Mouse (Mus musculus) ES-E14 (cell line): ENCODE results near the gene Pigq. TPM values are rescaled to one million over a fixed set of nuclear protein-coding genes. Genes with fewer than 3 reads are reported as not detected.

Source experiments
- DNase-seq: peaks from one replicate; pipeline ENCODE4 v3.0.0-alpha.2; 2013; ENCODE audit warnings: low read depth, low spot score
- H3K27ac ChIP-seq: 2 replicates; pipeline ENCODE4 v1.5.1; 2012; ENCODE audit warnings: low read depth, mild to moderate bottlenecking, low read length, moderate library complexity, mixed read lengths; ENCODE audit not compliant: poor library complexity, insufficient read depth, severe bottlenecking
- H3K36me3 ChIP-seq: 2 replicates; pipeline ENCODE4 v1.6.1; 2012; ENCODE audit warnings: mild to moderate bottlenecking, low read length, moderate library complexity, mixed read lengths; ENCODE audit not compliant: control insufficient read depth, poor library complexity, insufficient read depth, severe bottlenecking
- H3K4me1 ChIP-seq, 2 experiments: fragments of 150-350 bp in 1 of 2; sonication (generic) in 1 of 2; 2 replicates each; pipeline ENCODE4 v1.6.1; 2012; ENCODE audit warnings: low read length in 2 of 2, mild to moderate bottlenecking in 1 of 2, mixed read lengths in 1 of 2; ENCODE audit not compliant: control insufficient read depth in 2 of 2, insufficient read depth in 2 of 2, poor library complexity in 1 of 2
- H3K4me3 ChIP-seq, 2 experiments: fragments of 150-350 bp in 1 of 2; sonication (generic) in 1 of 2; 2 replicates each; pipeline ENCODE4 v1.5.1; 2012; ENCODE audit warnings: low read length in 2 of 2, low read depth in 1 of 2, mild to moderate bottlenecking in 1 of 2, mixed read lengths in 1 of 2; ENCODE audit not compliant: insufficient read depth in 1 of 2, poor library complexity in 1 of 2, severe bottlenecking in 1 of 2
- H3K9ac ChIP-seq: 2 replicates; pipeline ENCODE4 v1.6.1; 2012; ENCODE audit warnings: low read depth, mild to moderate bottlenecking, low read length, mixed read lengths; ENCODE audit not compliant: poor library complexity, insufficient read depth, severe bottlenecking
- H3K9me3 ChIP-seq: fragments of 150-350 bp; sonication (generic); 2 replicates; pipeline ENCODE4 v1.6.1; 2012; ENCODE audit warnings: low read depth, mild to moderate bottlenecking, low read length; ENCODE audit not compliant: control insufficient read depth, insufficient read depth
- CHD2 ChIP-seq: IDR thresholded peaks from 2 replicates; pipeline ENCODE4 v1.6.1; 2014; ENCODE audit warnings: mild to moderate bottlenecking, low read depth, low read length, inconsistent platforms
- HCFC1 ChIP-seq: IDR thresholded peaks from 2 replicates; pipeline ENCODE4 v1.6.1; 2012; ENCODE audit warnings: low read length, inconsistent platforms, borderline replicate concordance; ENCODE audit not compliant: insufficient read depth
- MAFK ChIP-seq: IDR thresholded peaks from 2 replicates; pipeline ENCODE4 v1.6.1; 2014; ENCODE audit warnings: mild to moderate bottlenecking, low read depth, low read length, inconsistent platforms; ENCODE audit not compliant: insufficient read depth
- ZC3H11A ChIP-seq: IDR thresholded peaks from 2 replicates; pipeline ENCODE4 v1.6.1; 2012; ENCODE audit warnings: low read depth, mild to moderate bottlenecking, inconsistent platforms, low read length, borderline replicate concordance
- ZNF384 ChIP-seq: IDR thresholded peaks from 2 replicates; pipeline ENCODE4 v1.6.1; 2012; ENCODE audit warnings: low read depth, low read length, inconsistent platforms
- in situ Hi-C, 2 experiments: fragments of 600-800 bp; cut with MboI; formaldehyde crosslinking; loops; one replicate each; pipeline ENCODE4 v1.15.1; 2025; ENCODE audit warnings: low sequenced_read_pairs in 2 of 2, inconsistent platforms in 1 of 2; ENCODE audit not compliant: unreplicated experiment in 2 of 2
- total RNA-seq: library from RNA; depleted of rRNA; stranded (reverse); fragments of 300-350 nt; gene quantifications from 2 replicates; pipeline ENCODE4 v1.2.3, GENCODE M21; 2012

Pigq gene
- total RNA-seq, 1 experiment = 44.4 TPM

GRCm38 (mm10) chr17:25948051-25948450 lies 3.3 kb upstream of the Pigq start:
- no peak overlapping the region for H3K27ac ChIP-seq
- in situ Hi-C loops = no loop called here
- no peak for DNase-seq
- H3K9me3 ChIP-seq = no peaks in the 10 kb centered on the region
- no peak overlapping the region for H3K4me3 ChIP-seq
- peaks cover 0 to 12% of the 10 kb centered on the region in 2 experiments; a peak in 2 of 4 replicates for H3K4me1 ChIP-seq
- no peaks in the 10 kb centered on the region for H3K36me3 ChIP-seq
- TF ChIP-seq MAFK (no peak), CHD2 (no peak), ZNF384 (no peak)
- no peak overlapping the region for H3K9ac ChIP-seq

DNA sequence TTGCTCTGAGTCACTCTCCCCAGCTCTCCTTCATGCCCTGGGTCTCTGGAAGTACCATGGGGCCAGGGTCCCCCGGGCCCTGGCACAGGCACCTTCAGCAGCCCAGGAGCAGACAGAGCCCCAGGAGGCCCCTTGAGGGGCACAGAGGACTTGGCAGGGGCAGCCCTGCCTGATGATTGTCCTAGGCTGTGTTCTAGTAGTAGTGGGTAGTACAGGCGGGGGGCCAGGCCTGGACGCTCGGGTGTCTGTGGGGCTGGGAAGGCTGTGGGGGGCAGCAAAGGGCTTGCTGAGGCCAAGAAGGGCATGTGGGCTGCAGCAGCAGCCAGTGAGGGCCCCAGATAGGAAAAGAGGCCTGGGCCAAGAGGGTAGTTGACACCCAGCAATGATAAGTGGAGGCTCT lies 2.8 kb upstream of the Pigq start:
- Histone ChIP-seq H3K9me3 (no peaks in the 10 kb centered on the region), H3K4me1 (peaks cover 0 to 16% of the 10 kb centered on the region in 2 experiments; a peak in 2 of 4 replicates), H3K27ac (no peak overlapping the region), H3K9ac (no peak overlapping the region), H3K36me3 (no peaks in the 10 kb centered on the region), H3K4me3 (no peak overlapping the region)
- no peak for TF ChIP-seq CHD2
- no peak for TF ChIP-seq HCFC1
- TF ChIP-seq ZC3H11A = no peak
- no peak for DNase-seq
- in situ Hi-C loops = no loop called here

DNA sequence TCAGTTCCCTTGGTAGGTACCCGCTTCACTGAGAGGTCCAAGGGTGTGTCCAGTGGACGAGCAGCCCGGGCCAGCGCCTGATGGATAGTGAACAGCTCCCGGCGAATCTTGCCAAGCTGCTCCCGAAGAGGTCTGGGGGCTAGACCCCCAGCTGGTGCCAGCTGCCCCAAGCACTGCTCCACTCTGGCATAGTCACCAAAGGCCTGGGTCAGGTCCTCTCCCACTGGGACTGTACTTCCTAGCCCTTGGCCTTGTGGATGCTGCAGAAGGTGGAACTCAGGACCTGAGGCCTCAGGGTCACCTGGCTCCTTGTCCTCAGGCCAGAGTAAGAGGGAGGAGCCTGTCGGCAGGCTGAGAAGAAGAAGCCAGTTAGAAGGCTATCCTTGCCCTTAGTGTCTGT lies 2.2 kb upstream of the Pigq start:
- Histone ChIP-seq H3K4me3 (no peak overlapping the region), H3K27ac (no peak overlapping the region), H3K36me3 (no peaks in the 10 kb centered on the region), H3K9ac (no peak overlapping the region), H3K4me1 (peaks cover 0 to 19% of the 10 kb centered on the region in 2 experiments; a peak in 2 of 4 replicates), H3K9me3 (no peaks in the 10 kb centered on the region)
- in situ Hi-C loops = no loop called here
- TF ChIP-seq MAFK (no peak), CHD2 (no peak), ZC3H11A (no peak), ZNF384 (no peak), HCFC1 (no peak)
- no peak for DNase-seq

GRCm38 (mm10) chr17:25946349-25946748 lies 1.6 kb upstream of the Pigq start:
- Histone ChIP-seq H3K27ac (no peak overlapping the region), H3K4me1 (peaks cover 0 to 19% of the 10 kb centered on the region in 2 experiments; a peak in 2 of 4 replicates)

DNA sequence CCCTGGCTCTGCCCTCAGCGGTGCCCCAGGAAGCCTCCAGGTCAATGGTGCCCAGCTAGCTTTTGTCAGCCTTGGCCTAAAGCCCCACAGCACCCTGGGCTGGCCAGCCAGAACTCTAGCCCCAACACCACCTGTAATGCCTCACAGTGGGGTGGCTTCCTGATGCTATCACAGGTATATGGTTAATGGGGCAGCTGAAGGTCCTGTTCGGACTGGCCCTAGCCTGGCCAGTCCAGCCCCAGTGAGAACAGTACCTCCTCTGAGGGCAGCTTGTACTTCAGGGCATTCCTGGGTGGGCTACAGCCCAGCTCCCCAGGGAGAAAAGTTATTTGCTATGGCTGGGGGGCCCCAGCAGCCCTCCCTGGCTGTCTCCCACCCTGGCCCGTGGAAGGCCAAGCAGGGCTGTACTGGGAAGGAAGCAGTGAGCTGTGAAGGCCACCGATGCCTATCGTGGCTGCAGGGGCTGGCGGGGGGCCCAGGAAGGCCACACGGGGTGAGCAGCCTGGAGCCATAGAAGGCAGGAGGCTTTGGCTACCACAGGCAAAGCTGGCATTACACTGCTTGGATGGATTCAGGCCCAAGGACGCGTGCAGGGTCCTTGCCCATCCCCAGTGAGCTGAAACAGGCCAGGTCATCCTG lies 900 bp upstream of the Pigq start:
- Histone ChIP-seq H3K36me3 (no peaks in the 10 kb centered on the region), H3K9ac (no peak overlapping the region), H3K4me1 (peaks cover 2 to 21% of the 10 kb centered on the region in 2 experiments; a peak in 2 of 4 replicates), H3K27ac (no peak overlapping the region), H3K4me3 (no peak overlapping the region), H3K9me3 (no peaks in the 10 kb centered on the region)
- in situ Hi-C loops = no loop called here
- TF ChIP-seq ZC3H11A (no peak), HCFC1 (no peak), CHD2 (no peak), ZNF384 (no peak), MAFK (no peak)
- no peak for DNase-seq

More at GRCm38 (mm10) chr17:25946349-25946748, 1.6 kb upstream of the Pigq start:
- DNase-seq = no peak
- no peaks in the 10 kb centered on the region for H3K9me3 ChIP-seq
- no peak overlapping the region for H3K4me3 ChIP-seq
- no peak for TF ChIP-seq CHD2
- no peak for TF ChIP-seq MAFK
- TF ChIP-seq ZC3H11A = no peak
- no peak for TF ChIP-seq ZNF384
- no peak for TF ChIP-seq HCFC1
- in situ Hi-C loops = no loop called here
- H3K36me3 ChIP-seq = no peaks in the 10 kb centered on the region
- H3K9ac ChIP-seq = no peak overlapping the region
